Mouse (Mus musculus): Measurements from ENCODE around the gene Olfr830. TPM values are rescaled to one million over a fixed set of nuclear protein-coding genes. Genes with fewer than 3 reads are reported as not detected.
"Not testable (repeated sequence)": the region's sequence is repeated elsewhere in the genome, so short reads cannot be mapped to it uniquely, and the experiment has no call there.

The Olfr830 gene
- not detected in 2 replicates for polyA plus RNA-seq (2015; fragmentation: Nextera tagmentation; extraction: Ambion mirVana)

- Histone ChIP-seq H3K36me3 (no peaks in the 10 kb centered on the region), H3K27me3 (replicated peaks) (no peaks in the 10 kb centered on the region), H3K27ac (replicated peaks) (no peak within 1 kb of the TSS), H3K4me1 (no peaks in the 10 kb centered on the region), H3K4me2 (no peak within 1 kb of the TSS), H3K4me3 (replicated peaks) (no peak within 1 kb of the TSS), H3K9ac (replicated peaks) (no peak within 1 kb of the TSS), H3K9me3 (replicated peaks) (no peaks in the 10 kb centered on the region)
- ATAC-seq (ENCODE audit: low FRiP score) = no peak
Measured at GRCm38 (mm10) chr9:18874393-18874792, at the start of gene Olfr830. TSS of gene Olfr830 (plus strand) at chr9:18874693.

DNA sequence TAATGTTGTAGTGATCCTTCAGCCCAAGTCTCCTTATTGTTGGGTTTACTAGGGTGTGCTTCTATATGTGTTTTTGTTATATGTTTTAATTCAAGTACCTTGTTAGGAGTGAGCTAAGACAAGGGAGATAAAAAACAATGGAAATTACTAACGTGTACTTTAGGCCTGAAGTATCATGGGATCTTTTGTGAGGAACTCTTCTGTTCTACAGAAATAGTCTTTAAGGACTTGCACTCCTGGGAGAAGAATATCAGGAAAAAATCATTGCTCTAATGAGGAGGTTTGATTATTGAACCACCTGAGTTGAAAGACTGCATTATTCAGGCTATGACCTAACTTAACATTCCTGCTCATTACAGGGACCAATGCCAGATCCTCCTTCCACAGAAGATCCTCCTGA is 19.9 kb upstream of the Olfr830 start, which contains the start of gene Olfr829:
Gene Olfr829 (plus strand): TSS at position 301 of the 400 bp plus-strand sequence.
- no peak for ATAC-seq (ENCODE audit: low FRiP score)
- WGBS = 82% methylated on average over 1 of the region's 1 CpGs
- Histone ChIP-seq H3K4me3 (replicated peaks) (no peak within 1 kb of the TSS), H3K4me2 (no peak within 1 kb of the TSS), H3K36me3 (no peaks in the 10 kb centered on the region), H3K9ac (replicated peaks) (no peak within 1 kb of the TSS), H3K9me3 (replicated peaks) (0 out of 2 replicates have a peak, but pooled peaks cover 3% of the 10 kb centered on the region), H3K4me1 (no peaks in the 10 kb centered on the region), H3K27ac (replicated peaks) (no peak within 1 kb of the TSS), H3K27me3 (replicated peaks) (no peaks in the 10 kb centered on the region)

DNA sequence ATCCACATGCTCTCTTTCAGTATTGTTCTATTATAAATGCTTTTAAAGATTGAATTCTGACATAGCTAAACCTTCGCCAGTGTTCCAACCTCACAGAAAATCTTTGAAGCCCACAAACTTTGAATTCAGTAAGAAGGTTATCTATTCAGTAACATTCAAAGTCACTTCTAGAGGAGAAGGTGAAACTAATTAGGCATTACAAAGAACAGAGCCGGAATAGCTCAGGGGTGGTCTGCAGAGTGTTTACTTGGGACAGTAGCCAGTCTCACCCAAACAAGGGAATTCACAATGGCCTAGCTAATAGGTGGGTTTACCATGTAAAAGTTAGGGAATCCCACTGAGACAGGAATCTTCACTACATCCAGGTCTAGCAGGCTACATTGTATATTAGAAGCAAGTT is 33.2 kb downstream of the Olfr830 start:
- not testable (repeated sequence) for H3K4me3 ChIP-seq (replicated peaks); H3K4me1 ChIP-seq; H3K27ac ChIP-seq (replicated peaks); ATAC-seq (ENCODE audit: low FRiP score); H3K9me3 ChIP-seq (replicated peaks); H3K36me3 ChIP-seq; H3K4me2 ChIP-seq; H3K9ac ChIP-seq (replicated peaks); H3K27me3 ChIP-seq (replicated peaks)
- 74% methylated on average over 2 of the region's 2 CpGs for WGBS

- not testable (repeated sequence) for H3K4me2 ChIP-seq; H3K36me3 ChIP-seq; H3K4me3 ChIP-seq (replicated peaks); H3K27ac ChIP-seq (replicated peaks); H3K27me3 ChIP-seq (replicated peaks); H3K9ac ChIP-seq (replicated peaks); ATAC-seq (ENCODE audit: low FRiP score); H3K9me3 ChIP-seq (replicated peaks); H3K4me1 ChIP-seq
- WGBS = 86% methylated on average over 15 of the region's 16 CpGs
Measured at GRCm38 (mm10) chr9:18927921-18928320, 53.4 kb downstream of the Olfr830 start.

Other genes with a start within 250 kb of the Olfr830 start
- gene Muc16, start 200.2 kb upstream of the Olfr830 start, polyA plus RNA-seq (2015; fragmentation: Nextera tagmentation; extraction: Ambion mirVana) = 0.09 and 0.32 TPM in 2 replicates
- not detected in 2 replicates for gene Olfr24, start 110.7 kb upstream of the Olfr830 start, polyA plus RNA-seq (2015; fragmentation: Nextera tagmentation; extraction: Ambion mirVana)
- not detected in 2 replicates for gene Olfr828, start 55.2 kb upstream of the Olfr830 start, polyA plus RNA-seq (2015; fragmentation: Nextera tagmentation; extraction: Ambion mirVana)
- gene Olfr829, start 19.8 kb upstream of the Olfr830 start, polyA plus RNA-seq (2015; fragmentation: Nextera tagmentation; extraction: Ambion mirVana) = not detected in 2 replicates
- not detected in 2 replicates for gene Olfr832, start 62.4 kb downstream of the Olfr830 start, polyA plus RNA-seq (2015; fragmentation: Nextera tagmentation; extraction: Ambion mirVana)
- gene Olfr834, start 113.3 kb downstream of the Olfr830 start, polyA plus RNA-seq (2015; fragmentation: Nextera tagmentation; extraction: Ambion mirVana) = not detected in 2 replicates
- not detected in 2 replicates for gene Olfr835, start 158.0 kb downstream of the Olfr830 start, polyA plus RNA-seq (2015; fragmentation: Nextera tagmentation; extraction: Ambion mirVana)
- not detected in 2 replicates for gene Olfr836, start 245.7 kb downstream of the Olfr830 start, polyA plus RNA-seq (2015; fragmentation: Nextera tagmentation; extraction: Ambion mirVana)